Mouse (Mus musculus) midbrain, embryonic 15.5 days (tissue): ENCODE results near the gene Rbm6. TPM values are rescaled to one million over a fixed set of nuclear protein-coding genes. Genes with fewer than 3 reads are reported as not detected.

Experiments used
- ATAC-seq: fragments of 200-750 bp; cut with Nextera tagmentation; replicated peaks from 2 replicates; pipeline ENCODE4 v1.8.0; 2017; ENCODE audit warnings: moderate TSS enrichment
- H3K27ac ChIP-seq: fragments of 300-500 bp; sonication (generic); 2 replicates; pipeline ENCODE4 v1.5.1; 2015; ENCODE audit warnings: mild to moderate bottlenecking, inconsistent platforms
- H3K27me3 ChIP-seq: fragments of 300-500 bp; sonication (generic); replicated peaks from 2 replicates; pipeline ENCODE4 v1.6.1; 2015; ENCODE audit warnings: inconsistent platforms
- H3K36me3 ChIP-seq: fragments of 300-500 bp; sonication (generic); replicated peaks from 2 replicates; pipeline ENCODE4 v1.6.1; 2015; ENCODE audit warnings: inconsistent platforms
- H3K4me1 ChIP-seq: fragments of 300-500 bp; sonication (generic); 2 replicates; pipeline ENCODE4 v1.6.1; 2015; ENCODE audit warnings: inconsistent platforms
- H3K4me2 ChIP-seq: fragments of 300-500 bp; sonication (generic); 2 replicates; pipeline ENCODE4 v1.6.1; 2015; ENCODE audit warnings: inconsistent platforms, mild to moderate bottlenecking, moderate library complexity
- H3K4me3 ChIP-seq: fragments of 300-500 bp; sonication (generic); 2 replicates; pipeline ENCODE4 v1.5.1; 2015; ENCODE audit warnings: mild to moderate bottlenecking, inconsistent platforms
- H3K9ac ChIP-seq: fragments of 300-500 bp; sonication (generic); 2 replicates; pipeline ENCODE4 v1.6.1; 2015; ENCODE audit warnings: mild to moderate bottlenecking, inconsistent platforms
- H3K9me3 ChIP-seq: fragments of 300-500 bp; sonication (generic); 2 replicates; pipeline ENCODE4 v1.6.1; 2016; ENCODE audit warnings: inconsistent platforms
- WGBS: fragments of 180-500 bp; shearing (Covaris S2); methylation state at CpG from one replicate; pipeline ENCODE4 v1.1.7; 2015; ENCODE audit warnings: mixed read lengths; 5-methylcytosine and 5-hydroxymethylcytosine counted together
- polyA plus RNA-seq: library from polyadenylated mRNA; unstranded; fragments of >200 nt; fragmentation: Nextera tagmentation; extraction: Ambion mirVana; gene quantifications from 2 replicates; pipeline ENCODE4 v1.2.1, GENCODE M21; 2015

Rbm6 gene
- polyA plus RNA-seq, 1 experiment from 2014 or later = 120 TPM

DNA sequence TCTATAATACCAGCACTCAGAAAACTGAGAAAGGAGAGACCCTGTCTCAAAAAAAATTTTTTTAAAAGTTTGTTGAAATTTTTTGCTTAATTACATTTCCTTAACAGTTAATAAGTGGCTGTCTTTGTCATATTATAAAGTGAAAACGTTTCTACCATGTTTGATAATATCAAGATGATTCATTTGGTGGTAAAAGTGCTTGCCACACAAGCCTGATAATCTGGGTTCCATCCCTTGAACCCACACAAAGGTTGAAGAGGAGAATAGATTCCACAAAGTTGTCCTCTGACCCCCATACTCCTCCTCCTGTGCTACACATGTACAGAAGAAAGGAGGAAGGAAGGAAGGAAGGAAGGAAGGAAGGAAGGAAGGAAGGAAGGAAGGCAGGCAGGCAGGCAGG is 8.5 kb downstream of the Rbm6 start:
- Histone ChIP-seq H3K27me3 (no peaks in the 10 kb centered on the region), H3K27ac (no peak overlapping the region), H3K4me1 (0 out of 2 replicates have a peak, but pooled peaks cover under 1% of the 10 kb centered on the region), H3K9ac (no peak overlapping the region), H3K9me3 (no peaks in the 10 kb centered on the region), H3K4me2 (no peak overlapping the region), H3K36me3 (no peaks in the 10 kb centered on the region), H3K4me3 (no peak overlapping the region)
- WGBS = 83% methylated on average over 1 of the region's 1 CpGs
- no peak for ATAC-seq

DNA sequence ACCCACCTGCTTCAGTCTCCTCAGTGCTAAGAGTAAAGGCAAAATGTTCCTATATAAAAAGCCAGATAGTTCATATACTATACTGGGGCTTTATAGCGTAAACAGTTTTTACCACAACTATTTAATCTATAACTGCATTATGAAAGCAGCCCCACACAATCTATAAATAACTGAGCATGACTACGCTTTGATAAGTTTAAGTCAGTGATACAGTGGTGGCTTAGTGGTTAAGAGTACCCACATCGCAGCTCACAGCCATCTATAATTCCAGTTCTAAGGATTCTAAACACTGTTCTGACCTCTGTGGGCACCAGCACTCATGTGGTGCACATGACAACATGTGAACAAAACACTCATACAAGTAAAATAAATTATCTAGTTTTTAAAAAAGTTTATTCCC is 14.7 kb downstream of the Rbm6 start:
- 98% methylated on average over 3 of the region's 3 CpGs for WGBS
- no peaks in the 10 kb centered on the region; the same call in 1 of the 2 replicates for H3K36me3 ChIP-seq
- no peak overlapping the region for H3K9ac ChIP-seq

DNA sequence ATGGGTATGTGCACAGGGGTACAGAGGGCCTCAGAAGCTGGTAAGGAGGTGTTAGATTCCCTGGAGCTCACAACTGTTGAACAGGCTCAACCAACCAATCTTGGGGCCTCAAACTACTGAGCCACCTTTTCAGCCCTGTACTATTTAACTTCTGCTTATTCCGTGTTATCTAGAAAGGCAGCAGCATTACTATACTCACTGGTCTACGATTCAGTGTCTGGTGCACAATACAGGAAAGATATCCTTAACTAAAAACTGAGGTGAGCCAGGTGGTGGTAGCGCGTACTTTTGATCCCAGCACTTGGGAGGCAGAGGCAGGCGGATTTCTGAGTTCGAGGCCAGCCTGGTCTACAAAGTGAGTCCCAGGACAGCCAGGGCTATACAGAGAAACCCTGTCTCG is 24.1 kb downstream of the Rbm6 start:
- Histone ChIP-seq H3K9me3 (no peaks in the 10 kb centered on the region), H3K36me3 (peaks cover 16% of the 10 kb centered on the region; the same call in 1 of the 2 replicates), H3K9ac (no peak overlapping the region), H3K4me3 (no peak overlapping the region), H3K4me2 (no peak overlapping the region), H3K4me1 (no peaks in the 10 kb centered on the region), H3K27ac (no peak overlapping the region), H3K27me3 (no peaks in the 10 kb centered on the region)
- ATAC-seq = no peak
- 97% methylated on average over 7 of the region's 7 CpGs for WGBS

More for the DNA sequence above, 14.7 kb downstream of the Rbm6 start:
- Histone ChIP-seq H3K4me3 (no peak overlapping the region), H3K4me1 (no peaks in the 10 kb centered on the region), H3K27ac (no peak overlapping the region), H3K27me3 (no peaks in the 10 kb centered on the region), H3K4me2 (no peak overlapping the region), H3K9me3 (no peaks in the 10 kb centered on the region)
- no peak for ATAC-seq

DNA sequence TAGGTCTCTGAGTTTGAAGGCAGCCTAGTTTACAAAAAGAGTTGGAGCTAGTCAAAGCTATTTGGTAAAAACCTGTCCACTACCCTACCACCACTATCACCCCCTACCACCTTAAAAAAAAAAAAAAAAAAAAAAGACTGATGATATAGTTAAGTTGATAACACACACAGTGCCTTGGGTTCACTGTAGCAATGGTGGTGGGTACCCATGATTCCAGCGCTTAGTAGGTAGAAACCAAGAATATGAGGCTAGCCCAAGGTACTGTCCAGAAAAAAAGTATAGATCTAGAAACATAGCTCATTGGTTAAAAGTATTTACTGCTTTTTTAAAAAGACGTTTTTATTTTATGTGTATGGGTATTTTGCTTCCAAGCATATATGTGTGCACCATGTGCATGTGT is 30.3 kb downstream of the Rbm6 start:
- Histone ChIP-seq H3K9me3 (no peaks in the 10 kb centered on the region), H3K27me3 (no peaks in the 10 kb centered on the region), H3K9ac (no peak overlapping the region), H3K4me1 (no peaks in the 10 kb centered on the region), H3K27ac (no peak overlapping the region), H3K4me2 (no peak overlapping the region), H3K4me3 (no peak overlapping the region), H3K36me3 (peaks cover 7% of the 10 kb centered on the region)
- WGBS = 98% methylated on average over 2 of the region's 2 CpGs
- no peak for ATAC-seq

DNA sequence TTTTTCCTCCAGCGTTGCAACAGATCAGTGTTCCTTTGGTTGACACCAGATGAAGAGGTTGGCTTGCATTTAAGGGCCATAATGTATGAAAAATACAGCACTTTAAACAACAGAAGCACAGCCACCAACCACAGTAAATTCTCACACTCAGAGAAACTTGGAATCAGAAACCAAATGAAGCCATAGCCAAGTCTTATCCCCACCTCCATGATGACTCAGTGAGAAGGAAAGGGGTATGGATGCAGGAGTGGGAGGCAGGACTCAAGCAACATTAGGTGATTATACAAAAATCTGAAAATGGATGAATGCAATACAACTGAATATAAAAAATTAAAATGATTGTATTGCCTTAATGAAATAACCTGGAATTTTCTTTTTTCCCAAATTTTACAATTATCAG is 34.2 kb downstream of the Rbm6 start:
- Histone ChIP-seq H3K4me3 (no peak overlapping the region), H3K9ac (no peak overlapping the region), H3K4me2 (no peak overlapping the region), H3K9me3 (no peaks in the 10 kb centered on the region), H3K27me3 (no peaks in the 10 kb centered on the region), H3K27ac (no peak overlapping the region), H3K4me1 (no peaks in the 10 kb centered on the region), H3K36me3 (peaks cover 3% of the 10 kb centered on the region)
- ATAC-seq = no peak
- 98% methylated on average over 1 of the region's 1 CpGs for WGBS

DNA sequence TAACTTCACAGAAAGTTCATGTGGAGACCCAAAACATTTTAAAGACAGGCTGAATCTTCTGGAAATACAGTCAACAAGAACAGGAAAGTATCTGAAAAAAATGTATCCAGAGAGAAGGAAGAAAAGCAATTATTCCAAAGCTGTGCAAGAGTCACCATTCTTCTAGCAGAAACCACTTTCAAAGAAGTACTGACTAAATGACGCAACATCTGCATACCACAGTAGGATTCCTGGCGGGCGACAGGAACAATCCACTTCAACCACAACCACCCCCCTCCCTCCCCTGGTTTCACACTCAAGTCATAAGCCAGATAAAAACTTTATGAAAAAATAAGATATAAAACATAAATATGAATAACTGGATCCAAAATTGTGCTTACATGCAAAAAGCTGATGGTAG is 39.2 kb downstream of the Rbm6 start:
- 91% methylated on average over 3 of the region's 3 CpGs for WGBS
- Histone ChIP-seq H3K4me2 (no peak overlapping the region), H3K36me3 (peaks cover 12% of the 10 kb centered on the region), H3K4me1 (no peaks in the 10 kb centered on the region), H3K9me3 (no peaks in the 10 kb centered on the region), H3K27me3 (no peaks in the 10 kb centered on the region), H3K27ac (no peak overlapping the region), H3K9ac (no peak overlapping the region), H3K4me3 (no peak overlapping the region)
- no peak for ATAC-seq

DNA sequence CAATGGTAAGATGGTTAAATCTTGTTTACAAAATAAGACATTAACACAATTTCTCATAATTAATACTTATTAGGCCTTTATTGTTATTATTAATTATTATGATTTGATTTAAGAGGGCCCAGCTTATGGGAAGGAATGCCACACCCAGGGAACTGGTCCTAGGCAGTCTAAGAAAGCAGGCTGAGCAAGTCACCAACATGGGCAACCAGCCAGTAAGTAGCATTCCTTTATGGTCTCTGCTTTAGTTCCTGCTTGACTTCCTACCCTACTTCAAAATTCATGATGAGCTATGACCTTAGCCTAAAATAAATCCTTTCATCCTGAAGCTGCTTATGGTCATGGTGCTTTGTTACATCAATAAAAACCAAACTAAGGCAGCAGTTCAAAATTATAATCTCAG is 41.3 kb downstream of the Rbm6 start:
- no peak overlapping the region for H3K27ac ChIP-seq
- no peak overlapping the region for H3K9ac ChIP-seq
- no peaks in the 10 kb centered on the region for H3K4me1 ChIP-seq
- H3K4me2 ChIP-seq = no peak overlapping the region
- H3K36me3 ChIP-seq = peaks cover 10% of the 10 kb centered on the region; the same call in 1 of the 2 replicates
- no peak overlapping the region for H3K4me3 ChIP-seq
- no peak for ATAC-seq
- no peaks in the 10 kb centered on the region for H3K27me3 ChIP-seq
- H3K9me3 ChIP-seq = no peaks in the 10 kb centered on the region

DNA sequence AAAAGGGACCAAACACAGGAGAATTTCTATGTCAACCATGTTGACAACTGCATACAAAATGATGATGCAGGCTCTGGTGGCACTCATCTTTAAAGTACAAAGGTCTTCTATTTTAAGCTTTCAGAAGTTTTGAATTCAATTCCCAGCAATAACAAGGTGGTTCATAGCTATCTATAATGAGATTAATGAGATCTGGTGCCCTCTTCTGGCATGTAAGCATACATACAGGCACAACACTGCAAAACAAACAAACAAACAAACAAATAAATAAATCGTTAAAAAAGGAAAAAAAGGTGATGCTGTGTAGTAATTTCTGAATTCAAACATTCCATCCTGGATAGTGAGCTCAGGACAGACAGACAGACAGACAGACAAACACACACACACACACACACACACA is 60.9 kb downstream of the Rbm6 start:
- Histone ChIP-seq H3K9me3 (no peaks in the 10 kb centered on the region), H3K4me3 (no peak overlapping the region), H3K9ac (no peak overlapping the region), H3K36me3 (no peaks in the 10 kb centered on the region; the same call in none of the 2 replicates), H3K27me3 (no peaks in the 10 kb centered on the region), H3K4me1 (no peaks in the 10 kb centered on the region), H3K4me2 (no peak overlapping the region), H3K27ac (no peak overlapping the region)
- ATAC-seq = no peak
- whole genome bisulfite sequencing = 100% methylated on average over 1 of the region's 1 CpGs

DNA sequence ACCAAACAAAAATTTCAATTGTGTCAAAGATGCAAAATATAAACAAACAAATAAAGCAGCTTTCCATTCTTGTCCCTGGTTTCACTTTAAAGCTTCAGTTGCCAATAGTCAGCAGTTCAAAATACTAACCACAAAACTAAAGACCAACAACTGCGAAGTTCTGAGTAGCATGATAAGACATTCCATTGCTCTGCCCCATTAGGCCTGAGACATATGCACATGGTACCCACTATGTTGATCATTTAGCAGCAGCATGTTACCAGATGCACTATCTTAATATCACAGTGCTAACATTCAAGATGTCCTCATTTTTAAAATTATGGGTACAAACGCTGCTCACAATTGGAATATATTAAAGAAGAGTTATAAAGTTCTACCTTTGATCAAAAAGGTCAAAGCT is 62.1 kb downstream of the Rbm6 start:
- no peak overlapping the region for H3K4me2 ChIP-seq
- no peak for ATAC-seq

DNA sequence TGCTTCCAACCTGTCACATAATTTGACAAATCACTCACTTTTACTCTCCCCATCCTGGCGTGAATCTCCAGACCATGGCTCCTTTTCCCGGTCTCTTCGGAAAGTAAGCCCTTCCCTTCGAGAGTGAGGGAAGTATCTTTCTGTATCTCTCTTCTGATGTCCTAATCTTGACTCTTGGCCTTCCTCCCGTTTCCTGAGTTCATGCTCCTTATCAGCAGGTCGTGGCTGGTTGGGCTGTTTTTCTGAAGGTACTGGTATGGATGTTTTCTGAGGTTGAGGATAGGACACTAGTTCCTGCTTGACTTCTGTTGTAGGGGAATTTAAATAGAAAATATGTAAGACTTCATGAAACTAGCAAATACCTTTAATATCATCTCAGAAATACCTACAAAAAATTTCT is 81.3 kb downstream of the Rbm6 start:
- H3K9me3 ChIP-seq = no peaks in the 10 kb centered on the region
- H3K4me2 ChIP-seq = no peak overlapping the region
- 92% methylated on average over 6 of the region's 6 CpGs for WGBS
- H3K27me3 ChIP-seq = no peaks in the 10 kb centered on the region
- H3K9ac ChIP-seq = no peak overlapping the region
- H3K36me3 ChIP-seq = peaks cover 42% of the 10 kb centered on the region
- H3K4me1 ChIP-seq = no peaks in the 10 kb centered on the region
- no peak for ATAC-seq
- no peak overlapping the region for H3K27ac ChIP-seq
- no peak overlapping the region for H3K4me3 ChIP-seq

More for the DNA sequence above, 62.1 kb downstream of the Rbm6 start:
- no peaks in the 10 kb centered on the region for H3K9me3 ChIP-seq
- no peak overlapping the region for H3K9ac ChIP-seq
- H3K27me3 ChIP-seq = no peaks in the 10 kb centered on the region
- H3K36me3 ChIP-seq = no peaks in the 10 kb centered on the region; the same call in none of the 2 replicates
- no peaks in the 10 kb centered on the region for H3K4me1 ChIP-seq
- 98% methylated on average over 2 of the region's 2 CpGs for WGBS
- no peak overlapping the region for H3K4me3 ChIP-seq
- H3K27ac ChIP-seq = no peak overlapping the region

DNA sequence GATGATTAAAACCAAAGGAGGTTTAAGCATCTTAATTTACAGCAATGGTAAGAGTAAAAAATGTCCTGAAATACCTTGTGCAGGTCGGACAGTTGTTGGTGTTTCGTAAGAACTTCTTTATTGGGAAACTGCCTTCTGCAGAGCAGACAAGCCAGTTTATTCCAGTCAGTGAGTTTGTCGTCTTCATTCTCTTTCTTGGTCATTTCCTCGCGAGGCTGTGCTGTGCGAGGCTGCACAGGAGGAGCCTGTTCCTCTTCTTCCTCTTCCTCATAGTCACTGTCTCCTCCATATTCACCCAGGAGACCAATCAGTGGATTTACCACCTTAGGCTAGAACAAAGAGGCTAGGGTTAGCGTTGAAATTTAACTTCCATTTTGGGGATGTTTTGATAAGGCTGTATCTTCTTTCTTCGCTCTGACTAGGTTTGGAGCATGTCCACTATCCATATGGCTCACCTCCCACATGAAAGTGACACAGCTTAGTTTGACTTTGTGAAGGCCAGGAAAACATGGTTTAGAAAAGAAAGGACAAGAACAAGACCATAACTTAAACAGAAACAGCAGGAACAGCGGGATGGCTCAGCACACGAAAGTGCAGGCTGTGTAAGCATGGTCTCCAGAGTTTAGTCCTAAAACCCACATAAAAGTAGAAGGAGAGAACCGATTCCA is 90.4 kb downstream of the Rbm6 start:
- no peaks in the 10 kb centered on the region for H3K9me3 ChIP-seq
- WGBS = 94% methylated on average over 11 of the region's 11 CpGs
- H3K4me2 ChIP-seq = no peak overlapping the region
- H3K27ac ChIP-seq = no peak overlapping the region
- ATAC-seq = no peak
- H3K9ac ChIP-seq = no peak overlapping the region
- H3K36me3 ChIP-seq = peaks cover 51% of the 10 kb centered on the region
- H3K4me1 ChIP-seq = no peaks in the 10 kb centered on the region
- H3K4me3 ChIP-seq = no peak overlapping the region
- H3K27me3 ChIP-seq = no peaks in the 10 kb centered on the region

DNA sequence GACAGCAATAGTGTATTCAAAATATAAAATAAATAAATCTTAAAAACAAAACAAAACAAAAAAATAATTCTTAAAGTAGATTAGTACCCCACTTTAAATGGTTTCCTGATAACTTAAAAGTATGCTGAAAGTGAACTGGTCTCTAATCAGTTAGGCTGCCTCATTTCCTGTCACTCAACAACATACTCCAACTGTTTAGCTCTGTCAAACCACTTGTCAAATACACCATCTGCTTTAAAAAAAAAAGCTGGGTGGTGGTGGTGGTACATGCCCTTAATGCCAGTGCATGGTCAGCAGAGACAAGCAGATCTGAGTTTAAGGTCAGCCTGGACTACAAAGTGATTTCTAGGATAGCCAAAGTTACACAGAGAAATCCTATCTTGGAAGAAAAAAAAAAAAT is 96.2 kb downstream of the Rbm6 start:
- Histone ChIP-seq H3K36me3 (peaks cover 52% of the 10 kb centered on the region), H3K4me2 (no peak overlapping the region), H3K9ac (no peak overlapping the region), H3K9me3 (no peaks in the 10 kb centered on the region), H3K27ac (no peak overlapping the region), H3K27me3 (no peaks in the 10 kb centered on the region), H3K4me1 (peaks cover under 1% of the 10 kb centered on the region; the same call in 1 of the 2 replicates), H3K4me3 (no peak overlapping the region)
- ATAC-seq = no peak

DNA sequence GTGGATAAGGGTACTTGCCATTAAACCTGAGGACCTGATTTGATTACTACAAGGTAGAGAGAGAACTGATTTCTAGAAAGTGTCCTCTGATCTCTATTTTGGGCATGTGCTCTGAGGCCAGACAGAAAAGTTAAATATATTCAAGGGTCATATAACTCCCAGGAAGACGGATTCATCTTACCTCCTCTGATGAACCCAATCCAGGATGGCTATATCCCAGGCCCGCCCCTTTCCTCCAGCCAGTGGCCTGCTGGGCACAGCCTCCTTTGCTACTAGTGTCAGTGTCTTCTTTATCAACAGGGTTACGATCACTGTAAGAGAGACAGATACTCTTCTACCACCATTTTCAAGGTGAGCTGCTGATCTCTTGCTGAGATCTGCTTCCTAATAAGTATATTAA is 98.6 kb downstream of the Rbm6 start:
- 95% methylated on average over 3 of the region's 3 CpGs for WGBS
- ATAC-seq = no peak
- Histone ChIP-seq H3K27ac (no peak overlapping the region), H3K4me1 (peaks cover 8% of the 10 kb centered on the region), H3K9ac (no peak overlapping the region), H3K4me3 (no peak overlapping the region), H3K27me3 (no peaks in the 10 kb centered on the region), H3K9me3 (no peaks in the 10 kb centered on the region), H3K4me2 (no peak overlapping the region), H3K36me3 (peaks cover 46% of the 10 kb centered on the region)
